Mouse (Mus musculus): ENCODE data around the gene Cops7a.

Cops7a gene

GRCm38 (mm10) chr6:124917518-124918330 lies 47.6 kb downstream of the Cops7a start:
- peak; percentile 96 for DNase-seq

- peak; percentile 93 for DNase-seq
Observed at GRCm38 (mm10) chr6:124916695-124917517, 48.4 kb downstream of the Cops7a start.

GRCm38 (mm10) chr6:124915942-124916694 lies 49.2 kb downstream of the Cops7a start:
- peak; percentile 74 for DNase-seq

- DNase-seq, result peak; percentile 73
Observed at GRCm38 (mm10) chr6:124915160-124915941, 50.0 kb downstream of the Cops7a start.

- peak; percentile 49 for DNase-seq
Observed at GRCm38 (mm10) chr6:124914511-124914910, 50.8 kb downstream of the Cops7a start.

GRCm38 (mm10) chr6:124913721-124914285 lies 51.5 kb downstream of the Cops7a start:
- DNase-seq, result no peak

- peak; percentile 41 for DNase-seq
Observed at GRCm38 (mm10) chr6:124913214-124913613, 52.1 kb downstream of the Cops7a start.

- DNase-seq, result no peak
Observed at GRCm38 (mm10) chr6:124911533-124912218, 53.7 kb downstream of the Cops7a start, which contains the start of gene Lag3. Gene Lag3, minus strand, starts transcription at chr6:124911705.

- DNase-seq, result no peak
Observed at GRCm38 (mm10) chr6:124910032-124910431, 55.3 kb downstream of the Cops7a start.
